Mouse (Mus musculus) thymus, postnatal 0 days (tissue): ENCODE results near the gene Pusl1. TPM values are rescaled to one million over a fixed set of nuclear protein-coding genes. Genes with fewer than 3 reads are reported as not detected.

Experiments
- DNase-seq: peaks from one replicate; pipeline ENCODE4 v3.0.0-alpha.2; 2015; ENCODE audit warnings: low spot score
- microRNA-seq: library from miRNA; unstranded; fragments of <30 nt; microRNA quantifications from one replicate; pipeline ENCODE4, GENCODE M21; 2016; ENCODE audit warnings: borderline number of aligned reads
- polyA plus RNA-seq: library from polyadenylated mRNA; unstranded; fragments of >200 nt; fragmentation: Nextera tagmentation; extraction: Ambion mirVana; gene quantifications from 2 replicates; pipeline ENCODE4 v1.2.1, GENCODE M21; 2015

The Pusl1 gene
- polyA plus RNA-seq, 1 experiment from 2014 or later, result 42.5 TPM

GRCm38 (mm10) chr4:155843231-155843630 lies 48.4 kb downstream of the Pusl1 start:
- no peak for DNase-seq

- no peak for DNase-seq
Measured at GRCm38 (mm10) chr4:155841651-155842270, 49.8 kb downstream of the Pusl1 start.

GRCm38 (mm10) chr4:155841003-155841454 lies 50.6 kb downstream of the Pusl1 start:
- DNase-seq, result peak; percentile 58

- DNase-seq, result peak; percentile 10
Measured at GRCm38 (mm10) chr4:155840076-155841002, 51.2 kb downstream of the Pusl1 start.

GRCm38 (mm10) chr4:155839483-155839910 lies 52.1 kb downstream of the Pusl1 start, which contains the start of gene Mxra8:
Mxra8 (plus strand) TSS chr4:155839680.
- DNase-seq, result no peak

GRCm38 (mm10) chr4:155838187-155839153 lies 53.1 kb downstream of the Pusl1 start:
- DNase-seq, result no peak

Small RNAs within 50 kb of the gene (microRNA-seq; reads per million reads assigned to microRNA genes)
- gene Gm22991, result not detected

Other genes starting within 250 kb of the Pusl1 start
- gene Gm10563, start 246.4 kb downstream of the Pusl1 start, polyA plus RNA-seq, result not detected in 2 replicates
- gene Mmp23, start 238.4 kb downstream of the Pusl1 start, polyA plus RNA-seq, result 7.5 and 8.3 TPM in 2 replicates
- gene Mib2, start 222.6 kb downstream of the Pusl1 start, polyA plus RNA-seq, result 14.2 and 14.4 TPM in 2 replicates
- gene Fndc10, start 197.4 kb downstream of the Pusl1 start, polyA plus RNA-seq, result 4.4 and 5.2 TPM in 2 replicates
- 194 and 202 TPM in 2 replicates for gene Ssu72, start 187.0 kb downstream of the Pusl1 start, polyA plus RNA-seq
- 1.1 and 1.4 TPM in 2 replicates for gene Tmem240, start 157.0 kb downstream of the Pusl1 start, polyA plus RNA-seq
- 61.6 and 63.9 TPM in 2 replicates for gene Atad3a, start 130.7 kb downstream of the Pusl1 start, polyA plus RNA-seq
- gene Vwa1, start 117.1 kb downstream of the Pusl1 start, polyA plus RNA-seq, result 8.6 and 9.0 TPM in 2 replicates
- gene Tmem88b, start 105.9 kb downstream of the Pusl1 start, polyA plus RNA-seq, result 0.05 and 0.21 TPM in 2 replicates
- 0.23 and 0.42 TPM in 2 replicates for gene Ankrd65, start 101.3 kb downstream of the Pusl1 start, polyA plus RNA-seq
- gene Mrpl20, start 88.9 kb downstream of the Pusl1 start, polyA plus RNA-seq, result 283 and 286 TPM in 2 replicates
- gene Ccnl2, start 79.3 kb downstream of the Pusl1 start, polyA plus RNA-seq, result 139 and 162 TPM in 2 replicates
- 187 and 198 TPM in 2 replicates for gene Aurkaip1, start 60.5 kb downstream of the Pusl1 start, polyA plus RNA-seq
- gene Mxra8, start 52.1 kb downstream of the Pusl1 start, polyA plus RNA-seq, result 15.1 and 18.1 TPM in 2 replicates
- gene Dvl1, start 44.4 kb downstream of the Pusl1 start, polyA plus RNA-seq, result 5.7 and 7.6 TPM in 2 replicates
- gene Tas1r3, start 28.4 kb downstream of the Pusl1 start, polyA plus RNA-seq, result 0.16 and 0.28 TPM in 2 replicates
- gene Cptp, start 22.3 kb downstream of the Pusl1 start, polyA plus RNA-seq, result 9.4 and 11.4 TPM in 2 replicates
- gene Ints11, start 22.2 kb downstream of the Pusl1 start, polyA plus RNA-seq, result 84.9 and 92.2 TPM in 2 replicates
- 9.7 and 11.6 TPM in 2 replicates for gene Acap3, start within 50 bp of the Pusl1 start, polyA plus RNA-seq
- gene Ube2j2, start 52.0 kb upstream of the Pusl1 start, polyA plus RNA-seq, result 117 and 128 TPM in 2 replicates
- 14.9 and 19.3 TPM in 2 replicates for gene C1qtnf12, start 70.5 kb upstream of the Pusl1 start, polyA plus RNA-seq
- gene B3galt6, start 100.9 kb upstream of the Pusl1 start, polyA plus RNA-seq, result 8.4 and 10.7 TPM in 2 replicates
- gene Sdf4, start 101.1 kb upstream of the Pusl1 start, polyA plus RNA-seq, result 187 and 194 TPM in 2 replicates
- 7.9 and 9.5 TPM in 2 replicates for gene Tnfrsf4, start 122.1 kb upstream of the Pusl1 start, polyA plus RNA-seq
- 13.9 and 14.8 TPM in 2 replicates for gene Tnfrsf18, start 134.4 kb upstream of the Pusl1 start, polyA plus RNA-seq
- 0.27 and 0.35 TPM in 2 replicates for gene Ttll10, start 167.6 kb upstream of the Pusl1 start, polyA plus RNA-seq
- gene 9430015G10Rik, start 218.2 kb upstream of the Pusl1 start, polyA plus RNA-seq, result 16.3 and 17.5 TPM in 2 replicates
- 0.09 and 0.23 TPM in 2 replicates for gene Rnf223, start 238.7 kb upstream of the Pusl1 start, polyA plus RNA-seq